Mouse (Mus musculus) cortical plate, adult 2 months (tissue): ENCODE data around the gene Foxp1.

Source experiments
- CTCF ChIP-seq: fragments of 200-500 bp; IDR thresholded peaks from 2 replicates; pipeline ENCODE4 v1.5.1; 2011; ENCODE audit warnings: mild to moderate bottlenecking, control low read depth, low read length; ENCODE audit not compliant: insufficient read depth; ENCODE audit errors: extremely low read depth
- POLR2A ChIP-seq: fragments of 200-500 bp; IDR thresholded peaks from 2 replicates; pipeline ENCODE4 v1.6.1; 2011; ENCODE audit warnings: mild to moderate bottlenecking, low read length, control low read depth; ENCODE audit not compliant: insufficient read depth; ENCODE audit errors: extremely low read depth

DNA sequence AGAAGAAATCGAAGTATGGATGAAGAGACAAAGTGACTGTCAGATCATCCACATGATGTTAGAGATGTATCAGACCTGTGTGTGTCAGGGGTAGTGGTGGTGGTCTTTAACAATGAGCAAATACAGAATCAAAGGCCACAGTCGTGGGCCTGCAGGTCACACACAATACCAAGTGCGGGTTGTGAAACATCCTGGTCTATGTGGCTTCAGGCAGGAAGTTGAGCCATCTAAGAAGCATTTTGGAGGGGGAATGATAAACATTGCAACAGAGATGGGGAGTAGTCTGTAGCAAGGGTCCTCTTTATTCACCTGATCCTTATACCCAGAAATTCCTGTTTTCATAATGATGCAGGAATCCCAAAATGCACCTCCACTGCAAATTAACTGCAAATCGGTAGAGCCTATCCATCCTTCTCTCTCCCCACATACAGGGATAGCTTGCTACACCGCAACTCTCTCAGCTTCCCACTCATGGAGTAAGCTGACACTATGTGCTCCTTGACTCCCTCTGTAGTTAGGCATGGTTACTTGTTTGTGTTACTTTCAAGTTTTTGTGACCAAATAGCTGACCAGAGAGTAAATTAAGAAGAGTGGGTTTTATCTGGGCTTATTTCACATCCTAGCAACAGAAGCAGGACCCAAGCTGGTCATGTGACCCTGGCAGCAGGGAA is 310.7 kb downstream of the Foxp1 start:
- no peak for TF ChIP-seq CTCF
- TF ChIP-seq POLR2A: no peak
